Mouse (Mus musculus) brain, adult 2 months (tissue): ENCODE measurements around the gene Skap1.
A peak's percentile ranks its signal among the peaks of the same experiment; 100 is the strongest.

Source experiments
- DNase-seq: peaks from one replicate; pipeline ENCODE4 v3.0.0; 2011; ENCODE audit warnings: low read depth, low spot score

Skap1 gene

GRCm38 (mm10) chr11:96560229-96560628 is 95.8 kb downstream of the Skap1 start:
- DNase-seq, result no peak

- no peak for DNase-seq
These were observed 99.7 kb downstream of the Skap1 start for GRCm38 (mm10) chr11:96564088-96564487.

GRCm38 (mm10) chr11:96572515-96572914 is 108.1 kb downstream of the Skap1 start:
- DNase-seq, result peak; percentile 18

- DNase-seq, result no peak
These were observed 112.4 kb downstream of the Skap1 start for GRCm38 (mm10) chr11:96576491-96577427.

GRCm38 (mm10) chr11:96578551-96579283 is 114.3 kb downstream of the Skap1 start:
- DNase-seq, result no peak

GRCm38 (mm10) chr11:96581604-96582384 is 117.4 kb downstream of the Skap1 start:
- peak; percentile 12 for DNase-seq

GRCm38 (mm10) chr11:96582595-96582994 is 118.2 kb downstream of the Skap1 start:
- DNase-seq, result no peak

GRCm38 (mm10) chr11:96589828-96590227 is 125.4 kb downstream of the Skap1 start:
- no peak for DNase-seq

- peak; percentile 22 for DNase-seq
These were observed 131.5 kb downstream of the Skap1 start for GRCm38 (mm10) chr11:96595890-96596289.

- peak; percentile 12 for DNase-seq
These were observed 131.9 kb downstream of the Skap1 start for GRCm38 (mm10) chr11:96596301-96596700.

- DNase-seq, result no peak
These were observed 138.4 kb downstream of the Skap1 start for GRCm38 (mm10) chr11:96602806-96603205.

- DNase-seq, result no peak
These were observed 139.9 kb downstream of the Skap1 start for GRCm38 (mm10) chr11:96604306-96604705.

- peak; percentile 35 for DNase-seq
These were observed 140.5 kb downstream of the Skap1 start for GRCm38 (mm10) chr11:96604751-96605450.

GRCm38 (mm10) chr11:96605516-96605915 is 141.1 kb downstream of the Skap1 start:
- no peak for DNase-seq

GRCm38 (mm10) chr11:96612596-96612995 is 148.2 kb downstream of the Skap1 start:
- DNase-seq, result no peak

- DNase-seq, result no peak
These were observed 152.4 kb downstream of the Skap1 start for GRCm38 (mm10) chr11:96616792-96617191.

GRCm38 (mm10) chr11:96618789-96619445 is 154.5 kb downstream of the Skap1 start:
- DNase-seq, result no peak

GRCm38 (mm10) chr11:96619576-96619975 is 155.2 kb downstream of the Skap1 start:
- peak; percentile 83 for DNase-seq

GRCm38 (mm10) chr11:96620006-96620405 is 155.6 kb downstream of the Skap1 start:
- no peak for DNase-seq

GRCm38 (mm10) chr11:96620660-96621059 is 156.3 kb downstream of the Skap1 start:
- no peak for DNase-seq

GRCm38 (mm10) chr11:96621167-96621566 is 156.8 kb downstream of the Skap1 start:
- peak; percentile 87 for DNase-seq
